Mouse (Mus musculus) ES-E14 (cell line): ENCODE measurements around the gene Six3. TPM values are rescaled to one million over a fixed set of nuclear protein-coding genes. Genes with fewer than 3 reads are reported as not detected.

ENCODE experiments used
- DNase-seq: peaks from one replicate; pipeline ENCODE4 v3.0.0-alpha.2; 2013; ENCODE audit warnings: low read depth, low spot score
- H3K27ac ChIP-seq: 2 replicates; pipeline ENCODE4 v1.5.1; 2012; ENCODE audit warnings: low read depth, mild to moderate bottlenecking, low read length, moderate library complexity, mixed read lengths; ENCODE audit not compliant: poor library complexity, insufficient read depth, severe bottlenecking
- H3K36me3 ChIP-seq: 2 replicates; pipeline ENCODE4 v1.6.1; 2012; ENCODE audit warnings: mild to moderate bottlenecking, low read length, moderate library complexity, mixed read lengths; ENCODE audit not compliant: control insufficient read depth, poor library complexity, insufficient read depth, severe bottlenecking
- H3K4me1 ChIP-seq, 2 experiments: fragments of 150-350 bp in 1 of 2; sonication (generic) in 1 of 2; 2 replicates each; pipeline ENCODE4 v1.6.1; 2012; ENCODE audit warnings: low read length in 2 of 2, mild to moderate bottlenecking in 1 of 2, mixed read lengths in 1 of 2; ENCODE audit not compliant: control insufficient read depth in 2 of 2, insufficient read depth in 2 of 2, poor library complexity in 1 of 2
- H3K4me3 ChIP-seq, 2 experiments: fragments of 150-350 bp in 1 of 2; sonication (generic) in 1 of 2; 2 replicates each; pipeline ENCODE4 v1.5.1; 2012; ENCODE audit warnings: low read length in 2 of 2, low read depth in 1 of 2, mild to moderate bottlenecking in 1 of 2, mixed read lengths in 1 of 2; ENCODE audit not compliant: insufficient read depth in 1 of 2, poor library complexity in 1 of 2, severe bottlenecking in 1 of 2
- H3K9ac ChIP-seq: 2 replicates; pipeline ENCODE4 v1.6.1; 2012; ENCODE audit warnings: low read depth, mild to moderate bottlenecking, low read length, mixed read lengths; ENCODE audit not compliant: poor library complexity, insufficient read depth, severe bottlenecking
- H3K9me3 ChIP-seq: fragments of 150-350 bp; sonication (generic); 2 replicates; pipeline ENCODE4 v1.6.1; 2012; ENCODE audit warnings: low read depth, mild to moderate bottlenecking, low read length; ENCODE audit not compliant: control insufficient read depth, insufficient read depth
- CHD2 ChIP-seq: IDR thresholded peaks from 2 replicates; pipeline ENCODE4 v1.6.1; 2014; ENCODE audit warnings: mild to moderate bottlenecking, low read depth, low read length, inconsistent platforms
- HCFC1 ChIP-seq: IDR thresholded peaks from 2 replicates; pipeline ENCODE4 v1.6.1; 2012; ENCODE audit warnings: low read length, inconsistent platforms, borderline replicate concordance; ENCODE audit not compliant: insufficient read depth
- MAFK ChIP-seq: IDR thresholded peaks from 2 replicates; pipeline ENCODE4 v1.6.1; 2014; ENCODE audit warnings: mild to moderate bottlenecking, low read depth, low read length, inconsistent platforms; ENCODE audit not compliant: insufficient read depth
- ZC3H11A ChIP-seq: IDR thresholded peaks from 2 replicates; pipeline ENCODE4 v1.6.1; 2012; ENCODE audit warnings: low read depth, mild to moderate bottlenecking, inconsistent platforms, low read length, borderline replicate concordance
- ZNF384 ChIP-seq: IDR thresholded peaks from 2 replicates; pipeline ENCODE4 v1.6.1; 2012; ENCODE audit warnings: low read depth, low read length, inconsistent platforms
- in situ Hi-C, 2 experiments: fragments of 600-800 bp; cut with MboI; formaldehyde crosslinking; loops; one replicate each; pipeline ENCODE4 v1.15.1; 2025; ENCODE audit warnings: low sequenced_read_pairs in 2 of 2, inconsistent platforms in 1 of 2; ENCODE audit not compliant: unreplicated experiment in 2 of 2
- total RNA-seq: library from RNA; depleted of rRNA; stranded (reverse); fragments of 300-350 nt; gene quantifications from 2 replicates; pipeline ENCODE4 v1.2.3, GENCODE M21; 2012

Six3 gene
- total RNA-seq, 1 experiment = not detected

DNA sequence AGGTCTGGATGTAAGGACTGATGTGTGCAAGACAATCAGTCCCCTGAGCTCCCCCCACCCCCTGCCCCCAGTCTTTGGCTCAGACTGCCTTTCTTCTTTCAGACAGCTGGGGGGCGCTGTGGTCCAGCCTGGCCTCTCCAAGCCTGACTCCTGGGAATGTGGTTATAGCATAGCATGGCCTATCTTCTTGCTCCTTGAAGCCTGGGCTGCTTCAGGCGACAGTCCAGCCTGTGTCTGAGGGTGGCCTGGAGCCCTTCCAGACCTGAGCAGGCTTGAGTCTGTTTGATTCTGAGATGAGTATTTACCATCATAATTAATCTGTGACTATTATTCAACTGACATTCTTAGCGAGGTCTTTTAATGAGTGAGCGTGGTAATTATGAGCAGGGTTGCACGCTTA is 17.7 kb downstream of the Six3 start:
- DNase-seq = no peak
- no peak overlapping the region for H3K27ac ChIP-seq
- TF ChIP-seq ZC3H11A (no peak), CHD2 (no peak), ZNF384 (no peak), HCFC1 (no peak), MAFK (no peak)
- no peaks in the 10 kb centered on the region for H3K36me3 ChIP-seq
- in situ Hi-C loops = loop anchor here (25.0 kb wide), 1 partner anchor 794 kb away; no protein-coding TSS in a partner anchor
- H3K9ac ChIP-seq = no peak overlapping the region
- H3K4me3 ChIP-seq = no peak overlapping the region
- H3K9me3 ChIP-seq = no peaks in the 10 kb centered on the region
- H3K4me1 ChIP-seq = no peaks in the 10 kb centered on the region

DNA sequence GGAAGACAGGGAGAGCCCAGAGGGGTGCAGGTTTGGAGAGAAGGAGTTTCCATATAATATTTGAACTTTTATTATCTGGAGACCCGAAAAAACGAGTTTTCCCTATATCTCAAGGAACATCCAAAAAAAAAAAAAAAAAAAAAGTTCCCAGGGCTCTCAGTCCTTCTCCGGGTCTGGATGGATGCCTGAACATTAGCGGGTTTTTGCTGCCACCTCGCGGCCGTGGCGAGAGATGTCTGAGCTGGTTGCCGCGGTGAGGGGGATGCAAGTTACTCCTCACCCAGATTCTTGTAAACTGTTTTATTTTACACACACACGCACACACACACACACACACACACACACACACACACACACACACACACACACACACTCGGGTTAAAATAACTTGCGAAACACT is 20.2 kb downstream of the Six3 start:
- in situ Hi-C loops = loop anchor here (25.0 kb wide), 1 partner anchor 796 kb away; no protein-coding TSS in a partner anchor
- Histone ChIP-seq H3K4me3 (no peak overlapping the region), H3K27ac (no peak overlapping the region), H3K4me1 (no peaks in the 10 kb centered on the region), H3K9ac (no peak overlapping the region), H3K9me3 (no peaks in the 10 kb centered on the region), H3K36me3 (no peaks in the 10 kb centered on the region)
- DNase-seq = no peak
- TF ChIP-seq HCFC1 (no peak), CHD2 (no peak), MAFK (no peak), ZC3H11A (peak; percentile 46; the same call in 1 of the 2 replicates), ZNF384 (peak; percentile 97)

DNA sequence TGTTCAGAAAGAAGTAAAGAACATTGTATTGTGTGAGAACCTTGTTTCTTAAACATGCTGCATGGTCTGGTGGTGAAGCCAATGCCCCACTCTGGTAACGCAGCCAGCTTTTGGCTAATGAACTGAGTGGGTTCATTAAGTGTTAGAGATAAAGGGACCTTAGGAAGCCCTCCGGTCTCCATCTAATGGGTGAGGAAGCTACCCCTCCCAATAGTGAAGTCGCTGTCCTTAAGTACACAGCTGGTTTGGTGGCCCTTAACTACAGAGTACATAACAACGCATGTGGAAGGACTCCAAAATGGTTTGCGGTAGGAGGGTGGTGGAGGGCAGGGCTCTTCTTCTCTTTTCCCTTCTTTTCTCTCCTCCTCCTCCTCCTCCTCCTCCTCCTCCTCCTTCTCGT is 24.5 kb downstream of the Six3 start:
- no peak overlapping the region for H3K27ac ChIP-seq
- no peak overlapping the region for H3K9ac ChIP-seq
- H3K9me3 ChIP-seq = no peaks in the 10 kb centered on the region
- no peaks in the 10 kb centered on the region for H3K36me3 ChIP-seq
- H3K4me1 ChIP-seq = no peaks in the 10 kb centered on the region
- in situ Hi-C loops = loop anchor here (25.0 kb wide), 1 partner anchor 801 kb away; no protein-coding TSS in a partner anchor
- DNase-seq = no peak
- TF ChIP-seq ZC3H11A (no peak), HCFC1 (no peak), CHD2 (no peak), ZNF384 (no peak), MAFK (no peak)
- no peak overlapping the region for H3K4me3 ChIP-seq

DNA sequence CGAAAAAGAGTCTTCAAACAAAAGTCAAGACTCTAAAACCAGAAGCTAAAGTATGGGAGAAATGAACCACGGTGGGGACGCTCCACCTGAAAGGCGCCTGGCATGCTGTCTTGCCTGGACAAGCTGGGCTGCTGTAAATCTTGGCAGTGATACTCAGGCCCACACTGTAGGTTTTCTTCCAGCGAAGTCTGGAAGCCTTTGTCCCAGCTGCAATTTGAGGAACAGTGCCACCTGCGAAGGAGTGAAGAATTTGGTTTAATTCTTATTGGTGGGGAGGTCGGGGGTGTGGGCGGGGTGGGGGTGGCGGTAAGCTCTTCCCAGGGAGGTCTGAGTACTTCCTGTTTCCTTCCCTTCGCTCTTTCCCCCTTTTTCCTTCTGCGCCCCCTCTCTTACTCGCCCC is 31.9 kb downstream of the Six3 start:
- DNase-seq = no peak
- Histone ChIP-seq H3K9ac (no peak overlapping the region), H3K4me3 (peak overlapping the region; percentile 32 to 57; a peak in 3 of 4 replicates), H3K36me3 (no peaks in the 10 kb centered on the region), H3K4me1 (peaks cover 3% of the 10 kb centered on the region in 2 experiments; a peak in 3 of 4 replicates), H3K9me3 (no peaks in the 10 kb centered on the region), H3K27ac (no peak overlapping the region)
- TF ChIP-seq HCFC1 (no peak), ZNF384 (no peak), CHD2 (no peak), ZC3H11A (no peak), MAFK (no peak)
- in situ Hi-C loops = loop anchor here (25.0 kb wide), 1 partner anchor 808 kb away; no protein-coding TSS in a partner anchor
